Mouse (Mus musculus): Measurements from ENCODE around the gene Mest.

GRCm38 (mm10) chr6:30723331-30723730, at the start of gene Mest:
- TF ChIP-seq CTCF (IDR thresholded peaks at IDR 0.05; ENCODE audit: extremely low read depth, insufficient read length, insufficient replicate concordance, low read depth, low read length) (no peak), POLR2A (IDR thresholded peaks at IDR 0.05; ENCODE audit: low read depth, low read length) (no peak)
